Mouse (Mus musculus) cerebellum, adult 9-11 months (tissue): ENCODE data around the gene Tmc7.
A peak's percentile ranks its signal among the peaks of the same experiment; 100 is the strongest.

ENCODE experiments used
- DNase-seq: peaks from one replicate; pipeline ENCODE4 v3.0.0; 2022

Gene Tmc7

DNA sequence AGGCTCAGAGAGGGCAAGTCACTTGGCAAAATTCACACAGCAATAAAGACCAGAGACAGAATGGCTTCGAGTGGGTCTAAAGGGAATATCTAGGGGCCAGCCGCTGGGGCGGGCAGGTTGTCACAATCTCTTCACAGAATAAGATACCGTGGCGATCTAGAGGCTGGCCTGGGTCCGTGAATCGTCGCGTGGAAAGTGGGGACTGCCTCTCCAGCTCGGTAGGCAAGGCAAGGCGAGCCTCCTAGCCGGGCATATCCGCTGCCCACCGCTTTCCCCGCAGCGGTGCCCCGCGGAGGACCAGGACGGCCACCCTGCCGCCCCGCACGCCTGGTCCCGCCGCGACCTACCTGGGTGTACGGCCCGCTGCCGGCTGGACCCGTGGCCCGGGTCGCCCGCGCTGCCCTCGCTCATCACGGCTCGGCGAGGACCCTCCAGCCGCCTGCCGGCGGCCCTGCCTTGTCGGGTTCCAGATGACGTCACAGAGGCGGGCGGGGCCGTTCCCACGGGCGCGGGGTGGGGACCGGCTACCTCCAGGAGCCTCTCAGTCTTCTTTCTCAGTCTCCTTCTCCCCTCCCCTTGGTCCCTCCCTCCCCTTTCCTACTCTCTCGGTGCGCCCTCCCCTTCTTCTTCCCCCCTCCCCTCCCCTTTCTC is at the start of gene Tmc7:
Gene Tmc7, minus strand, starts transcription at position 480 of the 651 bp plus-strand sequence.
- peak; percentile 85 for DNase-seq

DNA sequence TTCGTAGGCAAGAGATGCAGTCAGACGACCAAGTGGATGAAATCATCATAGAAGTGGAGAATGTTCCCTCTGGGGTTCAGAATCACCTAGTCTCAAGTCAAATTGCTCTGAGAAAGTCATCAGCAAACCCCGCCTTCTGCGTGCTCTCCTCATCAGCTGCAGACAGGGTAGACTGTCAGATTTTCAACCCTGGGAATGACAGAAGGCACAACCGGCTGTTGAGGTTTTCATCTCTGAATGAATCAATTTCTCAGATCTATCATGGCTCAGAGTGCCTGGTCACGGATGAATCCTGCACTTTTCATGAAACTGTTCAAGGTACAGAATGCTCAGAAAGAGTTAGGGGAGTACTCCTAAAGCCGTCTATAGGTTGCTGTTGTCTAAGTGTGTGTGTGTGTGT is 49.4 kb upstream of the Tmc7 start:
- DNase-seq = no peak

DNA sequence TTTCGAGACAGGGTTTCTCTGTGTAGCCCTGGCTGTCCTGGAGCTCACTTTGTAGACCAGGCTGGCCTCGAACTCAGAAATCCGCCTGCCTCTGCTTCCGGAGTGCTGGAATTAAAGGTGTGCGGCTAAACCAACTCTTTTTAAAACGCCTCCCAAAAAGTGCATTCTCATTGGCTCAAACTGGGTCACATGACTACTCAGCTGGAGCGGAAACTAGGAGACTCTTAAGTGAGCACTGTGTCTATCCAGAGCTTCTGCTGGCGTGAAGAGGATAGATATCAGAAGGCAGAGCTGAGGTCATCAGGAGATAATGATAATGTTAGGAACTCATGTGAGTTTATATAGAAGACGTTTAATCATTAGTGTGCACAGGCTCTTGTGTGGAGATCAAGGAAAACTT is 48.6 kb upstream of the Tmc7 start:
- DNase-seq = no peak

DNA sequence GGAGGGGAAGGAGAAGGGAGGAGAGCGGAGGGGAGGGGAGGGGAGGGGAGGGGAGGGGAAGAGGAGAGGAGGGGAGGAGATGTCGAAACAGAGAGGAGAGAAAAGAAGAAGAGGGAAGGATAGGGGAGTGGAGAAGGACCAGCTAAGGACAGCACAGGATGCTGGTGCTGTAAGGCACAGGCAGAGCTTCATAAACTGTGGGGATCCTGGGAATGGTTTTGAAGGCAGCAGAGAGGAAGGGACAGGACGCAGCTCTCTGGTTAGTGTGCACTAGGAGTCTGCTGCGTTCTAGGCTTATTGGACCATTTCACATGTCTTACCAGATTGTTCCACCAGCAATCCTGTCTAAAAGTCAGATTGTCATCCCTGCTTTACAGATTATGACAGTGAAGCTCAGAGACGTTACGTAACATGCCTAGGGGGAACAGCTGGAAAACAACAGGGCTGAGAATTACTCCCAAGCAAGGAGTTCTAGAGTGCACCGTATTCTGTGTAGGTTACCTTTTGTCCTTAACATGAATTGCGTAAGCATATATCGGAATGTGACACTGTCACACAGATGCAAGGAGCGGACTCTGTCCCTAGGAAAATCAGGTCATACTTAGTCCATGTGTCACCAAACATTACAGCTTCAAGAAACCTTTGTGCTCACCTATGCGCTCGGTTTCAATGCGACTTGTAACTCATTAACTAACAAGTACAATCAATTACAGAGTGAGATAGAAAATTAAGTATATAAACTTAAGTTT is 43.2 kb upstream of the Tmc7 start:
- DNase-seq = no peak

DNA sequence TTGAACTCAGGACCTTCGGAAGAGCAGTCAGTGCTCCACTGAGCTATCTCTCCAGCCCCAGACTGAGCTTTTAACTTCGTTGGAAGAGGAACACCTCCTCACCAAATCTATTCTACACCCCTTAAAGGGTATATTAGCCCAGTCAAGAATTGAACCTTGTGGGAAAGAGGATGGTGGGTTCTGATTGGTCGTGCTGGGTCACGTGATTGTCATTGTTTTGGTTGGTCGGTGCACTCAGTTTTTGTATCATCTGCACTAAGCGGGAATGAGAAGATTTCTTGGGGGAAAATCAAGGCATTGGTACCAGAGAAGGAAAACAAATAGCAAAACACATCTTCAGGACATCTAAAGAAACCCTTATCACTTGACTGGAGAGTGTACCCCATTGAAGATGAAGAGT is 36.6 kb upstream of the Tmc7 start:
- DNase-seq = no peak

DNA sequence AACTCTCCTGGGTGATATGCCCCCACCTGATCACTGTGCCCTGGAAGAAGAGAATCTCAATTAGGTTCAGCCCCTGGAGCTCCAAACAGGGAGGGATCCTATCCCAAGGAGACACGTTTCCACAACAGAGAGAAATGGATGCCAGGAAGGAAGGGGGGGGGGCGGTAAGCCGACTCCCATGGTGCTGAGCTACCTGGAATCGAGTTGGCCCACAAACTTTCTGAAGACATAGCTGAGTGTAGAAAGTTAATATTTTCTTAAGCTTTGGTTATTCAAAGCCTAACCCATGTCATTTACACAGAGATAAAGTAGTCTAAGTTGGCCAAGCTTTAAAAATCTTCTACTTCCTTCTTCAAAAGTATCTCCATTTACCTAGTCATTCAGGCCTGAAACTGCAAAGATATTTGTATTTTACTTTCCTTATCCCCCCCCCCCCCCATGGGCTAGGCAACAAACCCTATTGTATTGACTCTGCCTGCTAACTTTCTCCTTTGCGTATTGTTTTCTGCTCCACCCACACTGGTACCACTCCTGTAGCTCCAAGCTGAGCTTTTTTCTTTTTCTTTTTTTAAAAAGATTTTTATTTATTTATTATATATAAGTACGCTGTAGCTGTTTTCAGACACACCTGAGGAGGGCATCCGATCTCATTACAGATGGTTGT is 35.8 kb upstream of the Tmc7 start:
- DNase-seq = no peak

- no peak for DNase-seq
These were observed 33.6 kb upstream of the Tmc7 start for GRCm38 (mm10) chr7:118618104-118618503.

DNA sequence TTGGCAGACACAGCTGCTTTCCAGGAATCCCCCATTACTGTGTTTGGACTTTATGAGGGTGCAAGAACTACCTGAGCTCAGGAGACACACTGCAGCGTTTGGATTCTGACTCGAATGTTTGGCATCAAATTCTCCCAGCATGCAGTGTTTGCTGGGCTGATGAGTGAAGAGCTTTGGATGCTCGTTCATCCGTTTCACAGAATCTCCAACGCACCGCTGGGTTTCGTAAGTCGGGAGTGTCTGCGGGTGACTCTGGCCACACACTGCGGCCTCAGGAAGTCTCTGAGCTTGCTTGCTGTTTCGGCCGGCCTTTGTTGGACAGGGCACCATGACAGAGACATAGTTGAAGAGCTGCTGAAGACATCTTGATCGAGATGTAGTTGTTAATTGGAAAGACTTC is 29.5 kb upstream of the Tmc7 start:
- no peak for DNase-seq

DNA sequence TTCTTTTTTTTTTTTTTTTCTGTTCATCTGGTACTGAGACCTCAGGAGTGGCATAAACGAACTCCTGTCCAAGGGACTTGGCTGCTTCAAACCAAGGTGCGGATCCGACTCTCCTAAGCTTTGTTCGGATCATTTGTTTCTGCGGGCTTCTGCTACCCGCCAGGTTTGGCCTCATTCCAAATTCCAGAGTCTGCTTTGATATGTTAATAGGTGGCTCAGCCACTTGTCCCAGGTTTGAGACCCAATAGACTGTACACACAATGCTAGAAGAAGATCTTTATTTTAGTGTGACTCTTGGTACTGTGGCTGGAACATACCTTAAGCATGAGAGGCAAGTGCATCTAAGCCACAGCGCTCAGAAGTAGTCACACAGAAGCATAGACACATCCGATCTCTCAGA is 27.4 kb upstream of the Tmc7 start:
- DNase-seq = no peak

DNA sequence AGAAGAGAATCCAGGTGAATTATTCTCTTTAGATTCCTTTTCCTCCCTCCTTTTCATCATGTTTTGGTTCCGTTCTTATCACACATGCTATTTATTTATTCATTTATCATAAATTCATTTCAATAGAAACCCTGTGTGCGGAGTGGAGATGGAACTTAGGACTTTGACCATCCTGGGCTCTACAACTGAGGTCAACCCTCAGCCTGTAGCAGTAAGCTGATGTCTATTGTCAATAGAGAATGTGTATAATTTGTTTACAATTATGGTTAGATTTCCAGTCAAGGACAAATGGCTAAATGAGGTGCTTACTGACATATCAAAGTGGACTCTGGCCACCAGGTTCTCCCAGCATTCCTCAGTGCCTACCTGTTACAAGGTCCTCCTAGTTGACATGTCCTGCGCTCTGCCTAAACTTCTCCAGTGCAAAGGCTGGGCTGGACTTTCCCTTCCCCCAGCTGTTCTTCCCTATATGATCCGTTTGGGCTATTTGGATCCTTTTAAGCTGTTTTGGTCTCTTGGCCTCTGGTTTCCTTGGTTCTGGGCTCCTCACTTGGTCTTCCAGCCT is 26.7 kb upstream of the Tmc7 start:
- no peak for DNase-seq

DNA sequence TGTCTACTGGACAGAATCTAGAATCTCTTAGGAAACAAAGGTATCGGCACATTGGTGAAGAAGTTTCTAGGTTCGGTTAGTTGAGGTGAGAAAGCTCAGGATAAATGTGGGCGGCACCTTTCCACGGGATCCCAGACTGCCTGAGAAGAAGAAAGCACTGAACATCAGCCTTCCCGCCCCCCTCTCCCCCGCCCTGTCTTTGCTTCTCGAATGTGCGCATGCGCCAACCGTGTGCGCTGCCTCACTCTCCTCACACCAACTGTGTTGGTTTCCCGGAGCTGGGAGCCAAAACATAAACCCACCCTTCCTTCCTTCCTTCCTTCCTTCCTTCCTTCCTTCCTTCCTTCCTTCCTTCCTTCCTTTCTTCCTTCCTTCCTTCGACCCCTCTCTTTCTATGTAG is 26.2 kb upstream of the Tmc7 start:
- no peak for DNase-seq

DNA sequence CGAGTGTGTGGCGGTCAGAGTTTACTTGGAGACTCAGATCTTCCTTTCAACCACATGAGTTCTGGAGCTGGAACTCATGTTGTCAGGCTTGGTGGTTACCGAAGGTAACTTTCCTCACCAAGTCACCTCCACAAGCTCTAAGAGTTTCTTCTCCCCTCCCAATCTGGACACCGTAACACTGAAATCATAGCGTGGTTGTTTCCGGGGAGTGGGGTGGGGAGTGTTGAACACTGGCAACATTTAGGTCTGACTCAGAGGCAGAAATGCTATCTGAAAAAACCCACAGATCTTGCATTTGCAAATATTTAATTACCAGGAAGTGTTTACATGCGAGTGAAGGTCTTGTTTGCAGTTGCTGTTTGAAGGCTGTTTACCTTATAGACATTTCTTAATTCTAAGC is 25.3 kb upstream of the Tmc7 start:
- DNase-seq = no peak

DNA sequence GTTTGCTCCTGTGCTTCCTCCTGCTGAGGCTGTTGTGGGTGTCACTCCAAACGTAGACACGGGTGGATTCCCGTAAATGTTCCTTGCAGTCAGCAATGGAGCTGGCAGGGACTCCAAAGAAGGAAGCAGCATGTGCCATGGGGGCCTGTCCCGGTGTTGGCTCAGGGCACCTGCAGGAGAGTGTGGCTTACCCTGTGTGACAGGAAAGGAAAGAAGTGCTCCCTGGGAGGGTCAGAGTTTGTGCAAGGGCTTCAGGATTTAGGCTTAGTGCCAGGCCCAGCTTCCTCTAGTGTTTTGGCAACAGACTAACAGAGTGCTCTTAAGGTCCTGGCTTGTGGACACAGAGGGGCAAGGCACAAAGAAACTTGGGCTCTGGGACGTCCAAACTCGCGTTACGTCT is 20.3 kb upstream of the Tmc7 start:
- no peak for DNase-seq

DNA sequence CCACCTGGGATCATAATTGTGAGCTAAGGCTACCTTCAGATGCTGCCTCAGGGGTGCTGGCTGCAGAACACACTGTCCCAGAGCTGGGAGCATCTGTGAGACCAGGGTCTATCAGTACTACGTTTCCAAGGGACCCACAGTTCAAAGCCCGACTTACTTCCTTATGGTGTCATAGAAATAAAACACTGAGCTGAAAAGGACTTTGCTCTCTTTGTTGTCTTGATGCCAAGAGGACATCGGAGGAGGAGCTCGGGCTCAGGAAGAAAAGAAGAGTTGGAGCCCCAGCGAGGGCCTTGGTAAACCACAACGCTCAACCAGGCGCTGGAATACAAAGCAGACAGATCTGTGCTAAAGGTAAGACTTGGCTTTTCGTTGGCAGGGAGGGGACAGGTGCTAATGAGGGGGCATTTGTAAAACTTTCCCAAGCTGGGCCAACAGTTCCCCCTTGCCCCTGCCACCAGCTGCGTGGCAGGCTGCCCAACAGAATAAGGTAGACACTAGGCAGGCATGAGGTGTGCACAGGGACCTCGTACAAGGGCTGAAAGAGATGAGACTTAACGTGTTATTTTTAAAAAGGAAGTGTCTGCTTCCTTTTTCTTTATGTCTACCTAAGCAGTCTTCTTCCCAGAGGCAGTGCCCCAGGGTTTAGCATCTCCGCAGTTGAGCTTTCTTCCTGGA is 15.6 kb upstream of the Tmc7 start:
- no peak for DNase-seq

GRCm38 (mm10) chr7:118597201-118597600 is 12.7 kb upstream of the Tmc7 start, which contains the start of gene Tmc5:
Tmc5 (plus strand) TSS chr7:118597297.
- DNase-seq = no peak

DNA sequence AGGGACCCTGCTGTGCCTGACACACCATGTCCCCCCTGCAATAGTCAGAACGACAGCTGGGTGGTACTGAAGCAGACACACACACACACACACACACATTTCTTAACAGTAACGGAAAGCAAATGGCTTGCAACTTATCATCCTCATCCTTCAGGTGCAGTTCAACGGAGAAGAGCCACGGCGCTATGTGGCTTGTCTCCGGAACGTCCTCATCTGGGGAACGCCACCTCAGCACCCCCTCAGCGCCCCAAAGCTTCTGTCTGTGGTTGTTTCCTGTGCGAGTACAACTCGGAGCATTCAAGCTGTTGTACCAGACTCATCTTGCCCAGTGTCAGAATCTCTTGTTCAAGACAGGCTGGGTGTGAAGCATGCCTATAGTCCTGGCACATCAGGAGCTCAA is 11.7 kb upstream of the Tmc7 start:
- no peak for DNase-seq

DNA sequence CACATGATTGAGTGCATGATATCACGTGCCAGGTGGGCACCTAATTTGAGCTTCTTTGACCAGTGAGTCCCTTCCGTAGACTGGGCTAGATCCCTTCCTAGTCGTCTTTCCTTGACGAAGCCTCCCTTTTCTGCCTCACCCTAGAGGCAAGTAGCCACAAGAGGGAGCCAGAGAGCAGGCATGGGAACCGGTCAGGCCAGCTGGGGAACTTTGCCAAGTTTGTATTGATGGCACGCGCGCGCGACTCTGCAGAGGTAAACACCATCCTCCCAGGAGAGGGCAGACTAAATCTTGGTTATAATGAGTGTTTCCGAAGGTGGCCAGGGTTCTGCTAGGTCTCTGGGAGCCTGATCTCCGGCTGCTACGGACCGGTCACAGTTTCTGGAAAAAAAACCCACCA is 10.7 kb upstream of the Tmc7 start:
- peak; percentile 89 for DNase-seq

DNA sequence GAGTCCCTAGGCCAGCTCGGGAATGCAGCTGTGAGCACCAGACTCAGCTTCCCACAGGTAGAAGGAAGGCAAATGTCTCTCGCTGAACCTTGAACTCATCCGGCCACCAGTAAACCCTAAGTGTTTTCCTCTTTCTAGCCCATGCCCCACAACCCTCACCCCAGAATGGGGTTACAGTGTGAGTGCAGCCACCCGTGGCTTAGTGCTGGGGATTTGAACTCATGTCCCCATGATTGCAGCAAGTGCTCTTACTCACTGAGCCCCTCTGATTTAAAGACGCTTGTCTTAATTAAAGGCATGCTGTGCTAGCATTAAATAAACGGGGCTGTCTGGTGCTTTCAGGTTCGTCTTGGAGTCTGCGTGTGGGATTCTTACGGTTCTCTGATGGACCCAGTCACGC is 10.1 kb upstream of the Tmc7 start:
- no peak for DNase-seq

DNA sequence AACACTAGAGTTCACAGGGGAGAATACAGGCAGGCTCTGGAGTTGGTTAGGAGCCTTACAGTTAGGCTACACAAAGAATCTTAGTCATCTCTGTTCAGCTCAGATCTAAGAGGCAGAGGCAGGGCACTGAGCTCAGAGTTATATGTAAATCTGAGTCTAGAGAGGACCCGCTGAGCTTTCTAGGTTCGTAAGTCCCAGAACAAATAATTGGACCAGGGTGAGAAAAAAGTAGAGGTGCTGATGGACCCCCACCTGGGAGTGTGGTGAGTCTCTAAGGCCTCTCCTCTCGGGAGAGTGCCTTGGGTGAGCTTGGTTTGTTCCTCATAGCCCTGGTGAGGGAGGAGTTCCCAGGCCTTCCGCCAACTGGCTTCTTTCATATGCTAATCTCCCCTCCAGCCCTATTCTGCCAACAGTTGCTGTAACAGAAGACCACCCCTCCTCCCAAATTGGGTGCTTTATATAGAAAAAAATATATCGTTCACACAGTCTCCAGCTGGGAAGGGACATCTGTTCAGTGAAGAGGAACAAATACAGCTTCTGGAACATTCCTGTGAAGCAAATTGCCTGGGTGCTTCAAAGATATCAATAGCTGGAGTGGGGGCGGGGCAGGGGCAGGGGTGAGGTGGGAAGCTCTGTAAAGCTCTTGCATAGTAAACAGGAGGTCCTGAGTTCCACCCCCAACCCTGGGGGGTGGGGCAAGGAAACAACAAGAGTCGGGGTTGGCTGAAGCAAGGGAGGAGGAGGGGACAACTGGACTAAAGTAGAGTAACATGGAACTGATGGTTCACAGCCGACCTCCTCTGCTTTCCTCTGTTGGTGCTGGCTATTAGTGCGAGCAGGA is 9.3 kb upstream of the Tmc7 start:
- DNase-seq = no peak

GRCm38 (mm10) chr7:118592146-118592545 is 7.6 kb upstream of the Tmc7 start:
- no peak for DNase-seq

DNA sequence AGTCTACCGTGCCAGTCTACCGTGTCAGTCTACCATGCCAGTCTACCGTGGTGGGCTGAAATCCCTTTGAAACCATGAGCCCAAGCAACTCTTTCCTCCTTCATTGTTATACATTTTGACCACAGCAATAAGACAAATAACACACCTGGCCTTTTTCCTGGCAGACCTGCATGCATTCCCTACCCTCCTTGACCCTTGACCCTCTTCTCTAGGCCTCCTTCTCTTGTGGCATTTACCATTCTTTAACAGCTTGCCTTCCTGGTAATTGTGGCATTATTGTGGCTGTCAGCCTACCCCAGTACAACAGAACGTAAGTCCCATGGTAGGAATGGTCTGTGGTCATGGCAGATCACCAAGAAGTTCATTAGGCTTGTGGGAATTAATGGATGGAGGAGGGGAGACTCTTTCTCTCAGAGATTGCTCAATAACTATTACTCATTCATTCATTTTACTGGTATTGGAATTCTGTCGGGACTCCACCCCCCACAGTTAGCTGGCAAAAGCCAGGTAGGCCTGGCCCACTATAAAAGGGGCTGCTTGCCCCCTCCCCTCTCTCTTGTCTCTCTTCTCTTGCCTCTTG is 6.3 kb upstream of the Tmc7 start:
- DNase-seq = no peak

DNA sequence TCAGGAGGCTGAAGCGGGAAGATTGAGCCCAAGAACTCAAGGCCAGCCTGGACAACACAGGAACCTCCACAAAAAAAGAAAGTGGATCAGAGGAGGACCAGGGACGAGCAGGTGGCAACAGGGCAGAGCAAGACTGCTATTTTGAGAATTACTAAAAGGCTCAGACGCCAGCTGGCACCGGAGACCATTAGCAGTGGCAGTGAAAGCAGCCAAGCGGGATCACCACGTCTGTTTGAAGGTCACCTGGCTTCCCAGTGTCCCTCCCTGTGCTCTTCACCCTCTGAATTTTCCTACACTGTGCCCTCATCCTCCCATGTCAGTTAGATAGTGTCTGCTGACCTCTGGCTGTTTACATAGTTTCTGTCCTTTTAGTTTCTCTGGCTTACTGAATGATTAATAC is 1.3 kb upstream of the Tmc7 start:
- peak; percentile 91 for DNase-seq
